Mouse (Mus musculus) c-Kit-positive CD71-positive TER-119-positive erythroid progenitor cells, embryonic 14.5 days (primary cell): ENCODE data around the gene Mcoln2.

Source experiments
- DNase-seq: peaks from one replicate; pipeline ENCODE4 v3.0.0-alpha.2; 2013; ENCODE audit warnings: low spot score

Gene Mcoln2

GRCm38 (mm10) chr3:146146131-146146530 is 3.5 kb upstream of the Mcoln2 start:
- DNase-seq = no peak

GRCm38 (mm10) chr3:146150058-146150400 is 396 bp downstream of the Mcoln2 start:
- DNase-seq = no peak

- no peak for DNase-seq
Measured at GRCm38 (mm10) chr3:146150560-146150959, 927 bp downstream of the Mcoln2 start.

- no peak for DNase-seq
Measured at GRCm38 (mm10) chr3:146151328-146151727, 1.7 kb downstream of the Mcoln2 start.

GRCm38 (mm10) chr3:146151755-146152154 is 2.1 kb downstream of the Mcoln2 start:
- no peak for DNase-seq

GRCm38 (mm10) chr3:146152348-146152747 is 2.7 kb downstream of the Mcoln2 start:
- DNase-seq = no peak

- DNase-seq = no peak
Measured at GRCm38 (mm10) chr3:146152913-146153312, 3.3 kb downstream of the Mcoln2 start.

GRCm38 (mm10) chr3:146153862-146154611 is 4.4 kb downstream of the Mcoln2 start:
- DNase-seq = no peak

- DNase-seq = no peak
Measured at GRCm38 (mm10) chr3:146155628-146156576, 6.3 kb downstream of the Mcoln2 start.

- no peak for DNase-seq
Measured at GRCm38 (mm10) chr3:146156811-146157210, 7.2 kb downstream of the Mcoln2 start.

- DNase-seq = no peak
Measured at GRCm38 (mm10) chr3:146158039-146158438, 8.4 kb downstream of the Mcoln2 start.

GRCm38 (mm10) chr3:146159360-146159759 is 9.7 kb downstream of the Mcoln2 start:
- DNase-seq = no peak

- DNase-seq = no peak
Measured at GRCm38 (mm10) chr3:146162197-146162596, 12.6 kb downstream of the Mcoln2 start.

- no peak for DNase-seq
Measured at GRCm38 (mm10) chr3:146169356-146169755, 19.7 kb downstream of the Mcoln2 start.

GRCm38 (mm10) chr3:146173030-146173429 is 23.4 kb downstream of the Mcoln2 start:
- DNase-seq = no peak

- DNase-seq = no peak
Measured at GRCm38 (mm10) chr3:146174215-146174614, 24.6 kb downstream of the Mcoln2 start.

GRCm38 (mm10) chr3:146177295-146177694 is 27.7 kb downstream of the Mcoln2 start:
- no peak for DNase-seq

- peak; percentile 67 for DNase-seq
Measured at GRCm38 (mm10) chr3:146177748-146178582, 28.3 kb downstream of the Mcoln2 start.

- peak; percentile 8 for DNase-seq
Measured at GRCm38 (mm10) chr3:146180341-146180740, 30.7 kb downstream of the Mcoln2 start.

- DNase-seq = peak; percentile 18
Measured at GRCm38 (mm10) chr3:146180986-146181385, 31.4 kb downstream of the Mcoln2 start.

- DNase-seq = peak; percentile 41
Measured at GRCm38 (mm10) chr3:146184992-146185657, 35.5 kb downstream of the Mcoln2 start.

GRCm38 (mm10) chr3:146186033-146186432 is 36.4 kb downstream of the Mcoln2 start:
- no peak for DNase-seq
